Mouse (Mus musculus) neural tube, embryonic 10.5 days (tissue): Measurements from ENCODE around the gene Timm22.
A peak's percentile ranks its signal among the peaks of the same experiment; 100 is the strongest.

Experiments
- DNase-seq: peaks from one replicate; pipeline ENCODE4 v3.0.0-alpha.2; 2017; ENCODE audit warnings: low spot score; ENCODE audit errors: extremely low spot score

Timm22 gene

DNA sequence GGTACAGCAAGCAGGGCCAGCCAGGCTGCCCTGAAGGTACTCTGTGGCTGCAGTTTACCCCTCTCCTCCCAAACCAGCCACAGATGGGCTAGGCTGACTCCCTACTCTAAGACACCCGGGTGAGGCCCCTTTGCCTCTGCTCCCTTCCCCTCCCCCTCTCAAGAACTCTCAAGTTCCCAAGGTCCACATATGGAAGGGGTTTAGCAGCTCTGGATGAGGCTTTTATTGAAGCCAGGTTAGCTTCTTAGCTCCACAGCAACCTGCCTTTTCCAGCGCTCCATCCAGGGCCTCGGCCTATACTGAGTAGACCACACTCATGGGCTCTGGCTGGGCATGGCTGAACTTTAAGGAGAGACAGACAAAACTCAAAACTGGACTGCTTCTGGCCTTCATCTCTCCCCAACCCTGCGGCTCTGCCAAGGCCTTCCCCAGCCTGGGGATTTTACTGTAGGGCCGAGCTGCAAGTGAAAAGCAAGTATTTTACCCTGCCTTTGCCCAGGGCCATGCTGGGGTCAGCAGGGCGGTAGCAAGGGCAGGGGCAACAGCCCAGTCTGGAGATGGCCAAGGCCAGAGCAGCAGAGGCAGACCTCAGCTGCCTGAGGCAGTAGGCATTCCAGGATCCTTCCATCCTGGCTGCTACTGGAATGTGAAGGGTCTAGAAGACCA lies 23.3 kb downstream of the Timm22 start:
- DNase-seq, result peak; percentile 35

DNA sequence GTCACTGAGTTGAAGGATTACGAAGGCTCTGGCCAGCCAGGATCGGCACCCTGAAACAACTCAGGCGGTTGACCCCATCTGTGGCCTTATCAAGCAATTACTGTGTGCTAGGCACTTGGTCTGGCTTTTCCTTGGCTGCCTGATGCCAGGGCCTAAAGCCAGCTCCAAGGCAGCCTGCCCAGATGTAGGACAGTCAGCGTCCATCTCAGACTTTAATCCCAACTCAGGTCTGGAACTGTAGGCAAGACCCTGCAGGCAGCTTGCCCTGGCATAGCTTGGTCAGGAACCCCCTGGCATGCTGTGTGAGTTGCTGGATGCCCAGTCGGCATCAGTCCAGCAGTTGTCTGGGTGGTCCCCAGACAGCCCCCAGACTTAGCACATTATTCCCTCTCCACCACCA lies 29.3 kb downstream of the Timm22 start:
- no peak for DNase-seq

DNA sequence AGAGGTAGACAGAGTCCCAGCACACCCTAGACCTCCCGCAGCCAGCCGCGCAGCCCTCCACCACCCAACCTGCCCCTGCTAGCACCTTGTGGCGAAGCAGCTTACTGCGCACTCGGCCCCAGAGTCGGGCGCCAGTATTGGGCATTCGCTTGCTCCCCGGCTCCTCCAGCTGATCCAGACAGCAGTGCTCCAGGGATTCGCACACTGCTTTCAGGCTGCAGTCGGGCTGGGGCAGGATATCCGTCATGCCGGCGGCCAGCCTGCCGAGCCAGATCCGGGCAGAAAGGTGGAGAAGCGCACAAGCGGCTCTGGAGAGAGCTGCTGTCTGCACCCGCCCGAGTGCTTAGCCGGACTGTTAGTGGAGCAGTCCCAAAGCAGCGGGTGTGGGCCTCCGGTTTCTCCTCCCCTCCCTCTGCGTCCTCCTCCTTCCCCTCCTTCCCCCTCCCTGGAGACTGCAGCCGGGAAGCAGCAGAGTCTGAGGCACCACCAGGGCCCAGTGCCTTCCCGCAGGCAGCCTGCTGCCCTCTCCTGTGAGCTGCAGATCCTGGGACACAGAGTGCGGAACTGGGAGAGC lies 30.2 kb downstream of the Timm22 start:
- DNase-seq, result peak; percentile 58

DNA sequence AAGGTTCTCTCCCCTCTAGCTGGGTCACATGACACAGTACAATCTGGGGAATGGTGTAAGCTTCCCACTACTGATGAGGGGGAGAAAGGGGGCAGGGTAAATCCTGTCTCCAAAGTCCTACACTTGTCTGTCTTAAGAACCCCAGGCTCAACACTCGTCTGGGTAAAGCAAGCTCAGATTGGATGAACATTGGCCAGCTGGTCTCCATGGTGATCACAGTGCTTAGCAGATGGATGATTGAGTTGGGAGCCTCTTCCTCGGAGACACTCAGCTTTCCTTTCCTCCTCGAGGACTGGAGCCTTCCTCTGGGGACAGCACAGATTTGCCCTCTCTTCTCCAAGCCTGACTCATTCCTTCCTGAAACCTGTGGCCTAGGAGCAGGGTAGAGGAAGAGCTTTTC lies 32.9 kb downstream of the Timm22 start:
- no peak for DNase-seq

DNA sequence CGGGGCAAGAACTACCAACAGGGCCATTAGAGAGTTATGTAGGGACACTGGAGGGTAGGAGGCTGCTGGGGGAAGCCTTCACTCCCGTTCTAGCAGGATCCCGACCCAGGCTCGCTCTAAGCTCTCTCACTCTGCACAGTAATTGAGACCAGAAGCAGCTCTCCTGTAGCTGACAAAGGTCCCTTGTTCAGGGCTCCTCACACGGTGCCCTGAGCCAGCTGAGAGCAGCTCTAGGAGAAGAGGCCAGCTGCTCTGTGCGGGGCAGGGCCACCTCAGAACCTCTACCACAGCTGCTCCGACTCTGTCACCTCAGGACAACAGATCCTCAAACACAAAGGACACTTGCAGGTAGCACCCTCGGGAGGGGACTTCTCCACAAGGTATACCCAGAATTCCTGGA lies 38.7 kb downstream of the Timm22 start:
- DNase-seq, result no peak

DNA sequence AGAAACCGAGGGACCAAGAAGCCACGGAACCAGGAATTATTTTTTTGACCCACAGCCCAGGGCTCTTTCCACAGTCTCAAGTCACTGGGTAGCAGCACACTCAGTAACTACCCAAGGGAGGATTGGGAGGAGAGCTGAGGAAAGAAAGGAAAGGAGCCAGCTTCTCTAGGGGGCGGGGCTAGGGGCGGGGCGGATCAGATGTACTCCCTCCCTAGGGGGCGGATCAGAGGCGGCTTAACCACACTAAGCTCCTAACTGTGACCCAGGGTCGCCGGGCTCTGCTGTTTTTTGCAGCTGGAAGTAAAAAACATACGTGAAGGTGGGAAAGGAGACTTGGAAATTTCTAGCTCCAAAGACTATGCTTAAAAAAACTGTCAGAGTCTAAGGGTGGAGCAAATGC lies 39.5 kb downstream of the Timm22 start:
- peak; percentile 56 for DNase-seq

DNA sequence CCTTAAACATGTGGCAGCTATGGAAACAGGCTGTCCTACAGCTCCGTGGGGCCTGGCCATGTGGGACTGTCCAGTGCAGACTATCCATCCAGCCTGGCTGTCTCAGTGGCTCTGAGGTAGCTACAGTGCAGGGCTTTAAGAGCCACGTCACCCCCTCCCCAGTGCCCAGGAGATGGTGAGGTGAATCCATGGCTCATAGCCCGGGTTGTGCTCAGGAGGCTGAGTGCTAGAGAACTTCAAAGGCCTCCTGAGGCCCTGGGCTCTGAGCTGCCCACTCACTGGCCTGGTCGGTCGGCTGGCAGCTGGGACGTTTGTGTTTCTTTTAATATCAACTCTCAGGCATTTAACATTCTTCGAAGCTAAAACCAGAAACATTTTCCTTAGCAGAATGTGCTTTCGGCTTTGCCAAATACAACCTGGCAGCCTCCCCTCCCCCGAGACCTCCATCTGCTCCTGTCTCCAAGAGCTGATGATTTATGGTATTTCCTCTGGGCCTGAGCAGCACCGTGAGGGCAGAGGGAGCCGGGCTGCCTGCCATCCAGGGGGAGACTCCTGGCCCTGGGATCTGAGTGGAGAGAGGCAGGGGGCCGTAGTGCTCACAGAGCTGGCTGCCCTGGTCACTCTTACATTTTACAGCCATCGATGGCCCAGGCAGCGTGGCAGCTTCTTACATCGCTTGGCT lies 42.9 kb downstream of the Timm22 start:
- peak; percentile 60 for DNase-seq

DNA sequence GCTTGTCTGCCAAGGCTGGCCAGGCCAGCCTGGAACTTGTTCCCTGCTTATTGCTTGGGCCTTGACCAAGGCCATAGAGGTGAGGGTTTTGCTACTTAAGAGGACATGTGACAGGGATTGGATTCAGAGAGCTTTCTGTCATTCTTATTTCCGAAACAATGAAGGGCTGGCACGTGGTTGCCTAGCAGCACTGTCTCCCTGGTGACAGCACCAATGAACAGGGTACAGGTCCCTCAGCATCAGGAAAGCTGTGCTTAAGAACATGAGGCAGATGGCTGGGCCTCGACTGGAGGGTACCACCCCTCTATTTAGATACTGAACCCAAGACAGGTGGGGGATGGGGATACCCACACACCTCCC lies 43.4 kb downstream of the Timm22 start:
- DNase-seq, result peak; percentile 59

DNA sequence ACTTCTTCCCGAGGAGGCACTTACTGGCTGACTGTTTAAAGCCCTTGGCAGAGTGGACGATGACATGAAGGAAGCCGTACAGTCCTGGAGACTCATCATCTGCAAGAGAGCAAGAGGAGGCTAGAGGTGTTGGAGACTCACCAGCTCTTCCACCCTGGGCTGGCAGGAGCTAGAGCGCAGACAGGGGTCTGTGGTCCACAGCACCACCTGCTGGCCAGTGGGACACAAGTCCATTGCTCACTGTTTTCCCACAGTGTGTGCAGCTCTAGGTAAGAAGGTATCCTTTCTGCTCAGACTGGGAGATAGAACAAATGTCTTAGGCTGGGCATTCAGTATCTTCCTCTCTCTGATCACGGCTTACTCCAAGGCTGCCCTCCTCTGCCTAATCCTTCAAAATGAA lies 47.7 kb downstream of the Timm22 start:
- DNase-seq, result peak; percentile 68

DNA sequence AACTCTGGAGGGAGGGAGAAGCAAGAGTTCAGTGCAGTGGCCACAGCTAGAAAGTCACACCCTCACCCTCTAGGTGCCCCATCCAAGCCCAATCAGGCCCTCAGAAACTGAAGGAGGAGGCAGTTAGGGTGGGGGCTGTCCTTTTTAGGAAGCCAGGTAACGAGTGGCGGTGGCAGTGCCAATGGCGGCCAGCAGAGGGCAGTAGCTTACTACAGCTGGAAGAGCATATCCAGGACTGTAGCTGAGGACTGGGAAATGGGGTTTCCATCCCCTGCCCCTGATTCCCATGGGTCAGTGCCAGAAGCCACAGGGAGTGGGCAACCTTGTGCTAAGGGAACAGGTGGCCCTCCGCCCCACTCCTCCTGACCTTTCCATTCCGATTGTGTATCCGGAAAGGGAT lies 49.5 kb downstream of the Timm22 start:
- peak; percentile 90 for DNase-seq

DNA sequence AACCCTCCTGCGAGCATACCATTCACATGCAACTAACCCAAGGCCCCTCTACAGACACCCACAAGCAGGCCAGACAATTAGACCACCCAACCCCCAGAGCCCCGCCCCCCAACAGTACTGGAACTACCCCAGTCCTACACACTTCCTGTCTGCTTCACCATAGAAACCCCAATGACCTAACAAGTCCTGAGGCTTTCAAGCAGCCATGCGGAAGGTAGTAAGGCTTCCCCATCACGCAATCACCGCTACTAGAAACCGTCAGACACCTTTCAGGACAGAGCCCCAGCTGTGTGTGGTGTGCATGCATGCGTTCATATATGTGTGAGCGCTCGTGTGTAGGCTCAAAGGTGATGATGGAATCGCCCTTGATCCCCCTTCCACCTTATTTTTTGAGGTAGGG lies 50.1 kb downstream of the Timm22 start:
- DNase-seq, result no peak

DNA sequence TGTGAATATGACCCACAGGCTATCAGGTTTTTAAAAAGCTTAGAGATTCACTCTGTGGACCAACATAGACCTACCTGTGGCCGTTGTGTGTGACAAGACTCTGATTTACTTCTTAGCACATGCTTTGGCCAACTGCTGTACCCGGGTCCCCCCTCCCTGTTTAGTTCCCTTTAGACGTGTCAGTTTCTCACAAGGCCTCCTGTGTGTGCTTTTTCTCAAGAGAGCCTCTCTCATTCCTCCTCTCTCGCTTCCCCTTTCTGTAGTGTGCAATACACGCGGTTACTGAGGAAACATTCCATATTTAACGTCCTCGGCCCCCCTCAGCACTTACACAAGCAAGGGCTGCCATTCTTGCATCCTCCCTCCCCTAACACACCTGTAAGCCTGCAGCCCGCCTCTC lies 52.0 kb downstream of the Timm22 start:
- DNase-seq, result no peak

DNA sequence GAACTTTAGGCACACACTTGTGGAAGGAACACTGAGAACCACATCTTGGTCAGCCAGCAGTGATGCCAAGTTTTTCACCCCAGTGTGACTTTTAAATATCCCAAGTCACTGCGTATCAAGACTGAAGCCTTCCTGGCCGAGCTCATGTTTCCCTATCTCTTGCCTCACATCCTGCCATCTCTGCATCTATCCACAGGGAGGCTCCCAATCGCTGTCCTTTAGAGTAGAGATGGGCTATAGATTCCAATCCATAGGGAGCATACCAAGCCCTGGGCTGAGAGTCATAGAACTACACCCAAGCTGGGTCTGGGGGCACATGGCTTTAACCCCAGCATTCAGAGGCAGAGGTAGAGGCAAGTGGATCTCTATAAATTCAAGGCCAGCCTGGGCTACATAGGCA lies 52.7 kb downstream of the Timm22 start:
- DNase-seq, result no peak

DNA sequence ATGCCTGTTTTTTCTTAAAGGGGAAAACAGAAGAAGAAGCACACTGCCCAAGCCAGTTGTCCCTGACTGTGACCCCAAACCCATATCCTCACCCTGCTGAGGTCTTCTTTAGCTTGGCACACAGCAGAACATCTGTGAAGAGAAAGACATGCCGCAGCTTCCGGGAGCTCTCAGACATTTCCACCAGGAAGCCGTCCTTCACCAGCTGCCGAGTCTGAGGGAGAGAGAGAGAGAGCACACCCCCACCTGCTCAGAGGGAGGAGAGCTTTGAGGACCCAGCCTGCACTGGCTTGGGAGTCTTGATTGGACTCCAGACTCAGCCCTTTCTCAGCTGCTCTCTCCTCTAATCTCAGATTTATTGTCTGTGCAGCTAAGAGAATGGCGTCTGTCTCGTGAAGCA lies 54.4 kb downstream of the Timm22 start:
- DNase-seq, result no peak

DNA sequence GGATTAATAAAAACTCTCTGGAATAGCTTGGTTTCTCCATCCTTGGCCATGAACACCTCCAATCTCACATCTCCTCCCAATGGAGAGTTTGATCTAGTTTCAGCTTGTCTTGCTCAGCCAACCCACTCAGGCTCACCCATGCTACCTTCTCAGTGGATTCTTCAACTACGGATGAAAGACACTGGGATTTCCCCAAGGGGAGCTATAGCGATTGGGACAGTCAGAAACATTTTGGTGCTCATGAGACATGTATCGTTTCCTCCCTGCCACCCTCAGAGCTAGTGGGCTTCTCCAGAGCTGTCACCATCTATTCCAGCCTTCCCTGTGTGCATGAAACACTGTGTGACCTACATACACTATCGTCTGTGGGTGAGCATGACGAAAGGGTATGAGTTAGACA lies 54.9 kb downstream of the Timm22 start:
- DNase-seq, result no peak

DNA sequence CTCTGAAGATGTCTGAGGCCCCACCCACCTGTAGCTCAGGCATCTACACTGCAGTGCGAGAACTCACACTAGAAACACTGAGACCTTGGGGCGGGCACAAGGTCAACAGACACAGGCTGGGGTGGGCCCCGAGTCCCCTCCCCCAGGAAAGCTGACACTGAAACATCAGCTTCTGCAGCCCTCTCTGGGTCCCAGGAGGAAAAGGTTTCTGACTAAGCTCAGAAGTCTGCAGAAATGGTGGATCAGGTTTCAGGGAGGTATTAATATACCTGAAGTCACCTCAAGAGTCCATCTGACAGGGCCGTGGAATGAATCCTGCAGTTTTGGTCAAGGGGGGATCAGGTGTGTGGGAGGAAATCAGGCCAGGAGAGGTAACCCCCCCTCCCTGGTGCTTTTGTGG lies 59.1 kb downstream of the Timm22 start:
- no peak for DNase-seq
